Mouse (Mus musculus) embryonic fibroblast, embryonic 13.5 days (primary cell): ENCODE measurements around the gene Rsph14. TPM values are rescaled to one million over a fixed set of nuclear protein-coding genes. Genes with fewer than 3 reads are reported as not detected.

ENCODE experiments used
- H3K27ac ChIP-seq: 2 replicates; pipeline ENCODE4 v1.5.1; 2012; ENCODE audit warnings: low read length, control low read depth, inconsistent platforms; ENCODE audit not compliant: insufficient read depth
- H3K4me1 ChIP-seq: 2 replicates; pipeline ENCODE4 v1.6.1; 2011; ENCODE audit warnings: low read length; ENCODE audit not compliant: control insufficient read depth, insufficient read depth
- H3K4me3 ChIP-seq: 2 replicates; pipeline ENCODE4 v1.5.1; 2011; ENCODE audit warnings: mild to moderate bottlenecking, control low read depth, low read length; ENCODE audit not compliant: insufficient read depth
- CTCF ChIP-seq: IDR thresholded peaks from 2 replicates; pipeline ENCODE4 v1.5.1; 2011; ENCODE audit warnings: mild to moderate bottlenecking, control low read depth, low read length, moderate library complexity, borderline replicate concordance; ENCODE audit not compliant: insufficient read depth
- POLR2A ChIP-seq: IDR thresholded peaks from 2 replicates; pipeline ENCODE4 v1.6.1; 2011; ENCODE audit warnings: low read depth, mild to moderate bottlenecking, control low read depth, low read length, moderate library complexity
- polyA plus RNA-seq: library from polyadenylated mRNA; stranded (reverse); fragments of >200 nt; gene quantifications from 2 replicates; pipeline ENCODE4 v1.2.4, GENCODE M21; 2011; ENCODE audit warnings: low read depth; ENCODE audit not compliant: missing spikeins, insufficient read length

Gene Rsph14
- polyA plus RNA-seq, 1 experiment = not detected

- no peak overlapping the region for H3K27ac ChIP-seq
- H3K4me3 ChIP-seq = no peak overlapping the region
- no peaks in the 10 kb centered on the region for H3K4me1 ChIP-seq
- TF ChIP-seq CTCF (no peak), POLR2A (no peak)
Observed at GRCm38 (mm10) chr10:74981159-74981558, 51.2 kb downstream of the Rsph14 start.

GRCm38 (mm10) chr10:74978056-74978455, 54.3 kb downstream of the Rsph14 start:
- no peak for TF ChIP-seq CTCF
- TF ChIP-seq POLR2A = no peak
- Histone ChIP-seq H3K4me3 (no peak overlapping the region), H3K4me1 (no peaks in the 10 kb centered on the region), H3K27ac (no peak overlapping the region)

GRCm38 (mm10) chr10:74976429-74976828, 56.0 kb downstream of the Rsph14 start:
- no peak overlapping the region for H3K27ac ChIP-seq
- no peaks in the 10 kb centered on the region for H3K4me1 ChIP-seq
- TF ChIP-seq POLR2A (no peak), CTCF (no peak)
- H3K4me3 ChIP-seq = no peak overlapping the region

GRCm38 (mm10) chr10:74975626-74976025, 56.8 kb downstream of the Rsph14 start:
- H3K27ac ChIP-seq = no peak overlapping the region
- TF ChIP-seq CTCF (no peak), POLR2A (no peak)
- no peak overlapping the region for H3K4me3 ChIP-seq
- H3K4me1 ChIP-seq = no peaks in the 10 kb centered on the region

GRCm38 (mm10) chr10:74973026-74973425, 59.4 kb downstream of the Rsph14 start:
- no peak overlapping the region for H3K4me3 ChIP-seq
- TF ChIP-seq POLR2A (no peak), CTCF (no peak)
- no peak overlapping the region for H3K27ac ChIP-seq
- H3K4me1 ChIP-seq = no peaks in the 10 kb centered on the region; the same call in 1 of the 2 replicates

- TF ChIP-seq POLR2A = no peak
- TF ChIP-seq CTCF = no peak
Observed at GRCm38 (mm10) chr10:74969266-74969665, 63.1 kb downstream of the Rsph14 start.

GRCm38 (mm10) chr10:74967651-74968267, 64.6 kb downstream of the Rsph14 start:
- peak overlapping the region; percentile 34; the same call in 1 of the 2 replicates for H3K4me3 ChIP-seq
- H3K27ac ChIP-seq = no peak overlapping the region
- no peaks in the 10 kb centered on the region; the same call in 1 of the 2 replicates for H3K4me1 ChIP-seq
- no peak for TF ChIP-seq CTCF
- TF ChIP-seq POLR2A = no peak

More at GRCm38 (mm10) chr10:74969266-74969665, 63.1 kb downstream of the Rsph14 start:
- H3K4me1 ChIP-seq = no peaks in the 10 kb centered on the region; the same call in 1 of the 2 replicates
- no peak overlapping the region for H3K27ac ChIP-seq
- no peak overlapping the region for H3K4me3 ChIP-seq

- H3K4me1 ChIP-seq = no peaks in the 10 kb centered on the region; the same call in 1 of the 2 replicates
- peak within 1 kb of the TSS; percentile 34 for H3K4me3 ChIP-seq
- TF ChIP-seq CTCF = 0 out of 2 replicates have a peak, but pooled peaks have one; percentile 20
- no peak for TF ChIP-seq POLR2A
- no peak within 1 kb of the TSS for H3K27ac ChIP-seq
Observed at GRCm38 (mm10) chr10:74966850-74967451, 65.4 kb downstream of the Rsph14 start, which contains the start of gene Gnaz. Gene Gnaz, plus strand, starts transcription at chr10:74967177.

- H3K4me3 ChIP-seq = no peak overlapping the region
- no peak for TF ChIP-seq CTCF
- TF ChIP-seq POLR2A = no peak
- H3K27ac ChIP-seq = no peak overlapping the region
- H3K4me1 ChIP-seq = no peaks in the 10 kb centered on the region; the same call in 1 of the 2 replicates
Observed at GRCm38 (mm10) chr10:74964380-74964779, 68.0 kb downstream of the Rsph14 start.

GRCm38 (mm10) chr10:74952830-74953443, 79.4 kb downstream of the Rsph14 start:
- no peaks in the 10 kb centered on the region for H3K4me1 ChIP-seq
- TF ChIP-seq CTCF (no peak), POLR2A (no peak)
- no peak overlapping the region for H3K4me3 ChIP-seq
- H3K27ac ChIP-seq = no peak overlapping the region
